Mouse (Mus musculus): ENCODE measurements at regions not wholly inside any gene's neighbourhood (a gene's known extent, or its start where the extent isn't known, plus 50 kb on each side); places are given as distances from the start of the nearest gene placed in this dataset.

DNA sequence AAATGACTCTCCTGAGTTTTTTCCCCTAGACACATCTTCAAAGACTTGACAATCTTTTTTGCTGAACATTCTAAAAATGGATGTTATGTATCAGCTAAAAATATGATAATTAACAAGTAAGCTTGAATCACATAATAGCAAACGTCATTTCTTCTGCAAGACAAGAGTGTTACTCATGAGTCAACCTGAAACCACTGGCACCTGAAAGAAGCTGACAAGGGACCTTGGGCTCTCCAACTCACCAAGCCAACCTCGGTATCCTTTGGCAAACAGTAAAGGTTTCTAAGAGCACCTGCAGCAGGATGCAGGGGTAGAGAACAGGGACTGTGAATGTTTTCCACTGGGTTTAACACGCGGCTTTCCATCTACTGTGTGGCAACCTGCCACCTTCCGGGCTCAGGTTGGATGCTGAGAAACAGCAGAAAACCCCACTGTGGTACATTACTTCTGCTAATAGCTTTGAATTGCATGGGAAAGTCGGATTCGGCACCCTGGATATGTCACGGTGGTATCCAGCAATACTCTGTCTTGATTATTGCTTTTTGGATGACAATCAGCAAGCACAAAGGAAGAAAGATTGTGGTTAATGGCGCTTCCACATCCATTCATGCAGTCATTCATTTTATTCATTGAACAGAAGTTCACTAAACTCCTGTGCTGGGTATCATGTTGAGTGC is 305.9 kb downstream of the Lpin1 start:
- H3K9ac ChIP-seq (replicated peaks; ENCODE audit: low read depth, low read length), result no peak overlapping the region
- H3K4me1 ChIP-seq (ENCODE audit: control insufficient read depth, insufficient read depth, low read length), result no peaks in the 10 kb centered on the region
- WGBS, result 78% methylated on average over 9 of the region's 9 CpGs
- no peak for ATAC-seq (ENCODE audit: low read depth)
- no peaks in the 10 kb centered on the region for H3K27me3 ChIP-seq (ENCODE audit: control insufficient read depth, insufficient read depth, low read length)
- no peaks in the 10 kb centered on the region for H3K36me3 ChIP-seq (ENCODE audit: control insufficient read depth, insufficient read depth, low read length)
- no peaks in the 10 kb centered on the region for H3K9me3 ChIP-seq (ENCODE audit: control insufficient read depth, low read length)
- no peak overlapping the region for H3K27ac ChIP-seq (ENCODE audit: low read depth, low read length)
- H3K4me2 ChIP-seq (ENCODE audit: low read depth, low read length), result no peak overlapping the region
- no peak overlapping the region for H3K4me3 ChIP-seq (ENCODE audit: low read depth, low read length)

DNA sequence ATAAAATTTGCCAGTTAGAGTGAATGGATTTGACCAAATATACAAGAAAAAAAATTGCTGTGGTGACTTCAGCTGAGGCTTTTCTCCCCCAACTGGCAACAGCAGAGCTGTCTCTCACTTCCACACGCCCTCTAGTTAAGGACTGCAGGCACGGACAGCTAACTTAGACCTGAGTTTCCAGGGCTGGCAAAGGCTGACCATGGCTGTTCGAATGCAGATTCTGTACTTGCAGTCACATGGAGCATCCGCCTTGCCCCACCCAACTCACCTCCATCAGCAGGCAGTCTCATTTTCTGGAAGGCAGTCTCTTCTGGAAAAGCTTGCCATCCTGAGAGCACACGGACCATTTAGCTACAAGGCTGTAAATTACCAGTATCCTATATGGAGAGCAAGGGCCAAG is 325.7 kb downstream of the Lpin1 start:
- no peak for ATAC-seq (ENCODE audit: low read depth)
- Histone ChIP-seq H3K9ac (replicated peaks; ENCODE audit: low read depth, low read length) (no peak overlapping the region), H3K4me2 (ENCODE audit: low read depth, low read length) (no peak overlapping the region), H3K27ac (ENCODE audit: low read depth, low read length) (no peak overlapping the region), H3K4me3 (ENCODE audit: low read depth, low read length) (no peak overlapping the region), H3K36me3 (ENCODE audit: control insufficient read depth, insufficient read depth, low read length) (no peaks in the 10 kb centered on the region), H3K27me3 (ENCODE audit: control insufficient read depth, insufficient read depth, low read length) (no peaks in the 10 kb centered on the region), H3K9me3 (ENCODE audit: control insufficient read depth, low read length) (no peaks in the 10 kb centered on the region), H3K4me1 (ENCODE audit: control insufficient read depth, insufficient read depth, low read length) (no peaks in the 10 kb centered on the region)
- 84% methylated on average over 5 of the region's 5 CpGs for WGBS

DNA sequence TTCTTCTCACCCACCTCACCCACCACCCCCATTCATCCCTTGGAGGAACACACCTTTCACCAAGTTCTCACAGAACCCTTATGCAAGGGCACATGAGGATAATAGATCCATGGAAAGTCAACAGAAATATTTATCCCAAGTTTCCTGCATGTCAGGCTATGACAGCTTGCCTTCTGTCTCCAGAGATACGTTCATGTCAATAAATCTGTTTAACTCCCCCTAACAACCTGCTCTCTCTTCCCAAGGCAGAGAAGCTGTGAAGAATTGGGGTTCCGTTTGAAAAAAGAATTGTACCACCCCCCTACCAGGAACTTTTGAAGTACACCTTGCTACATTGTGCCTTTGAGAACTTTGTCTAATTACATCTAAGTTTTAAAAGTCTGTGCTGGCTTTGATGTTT is 331.6 kb downstream of the Lpin1 start:
- Histone ChIP-seq H3K4me2 (ENCODE audit: low read depth, low read length) (no peak overlapping the region), H3K27ac (ENCODE audit: low read depth, low read length) (no peak overlapping the region), H3K9me3 (ENCODE audit: control insufficient read depth, low read length) (no peaks in the 10 kb centered on the region), H3K27me3 (ENCODE audit: control insufficient read depth, insufficient read depth, low read length) (no peaks in the 10 kb centered on the region), H3K9ac (replicated peaks; ENCODE audit: low read depth, low read length) (no peak overlapping the region), H3K36me3 (ENCODE audit: control insufficient read depth, insufficient read depth, low read length) (no peaks in the 10 kb centered on the region), H3K4me1 (ENCODE audit: control insufficient read depth, insufficient read depth, low read length) (no peaks in the 10 kb centered on the region), H3K4me3 (ENCODE audit: low read depth, low read length) (no peak overlapping the region)
- ATAC-seq (ENCODE audit: low read depth), result no peak
- 86% methylated on average over 2 of the region's 2 CpGs for WGBS

DNA sequence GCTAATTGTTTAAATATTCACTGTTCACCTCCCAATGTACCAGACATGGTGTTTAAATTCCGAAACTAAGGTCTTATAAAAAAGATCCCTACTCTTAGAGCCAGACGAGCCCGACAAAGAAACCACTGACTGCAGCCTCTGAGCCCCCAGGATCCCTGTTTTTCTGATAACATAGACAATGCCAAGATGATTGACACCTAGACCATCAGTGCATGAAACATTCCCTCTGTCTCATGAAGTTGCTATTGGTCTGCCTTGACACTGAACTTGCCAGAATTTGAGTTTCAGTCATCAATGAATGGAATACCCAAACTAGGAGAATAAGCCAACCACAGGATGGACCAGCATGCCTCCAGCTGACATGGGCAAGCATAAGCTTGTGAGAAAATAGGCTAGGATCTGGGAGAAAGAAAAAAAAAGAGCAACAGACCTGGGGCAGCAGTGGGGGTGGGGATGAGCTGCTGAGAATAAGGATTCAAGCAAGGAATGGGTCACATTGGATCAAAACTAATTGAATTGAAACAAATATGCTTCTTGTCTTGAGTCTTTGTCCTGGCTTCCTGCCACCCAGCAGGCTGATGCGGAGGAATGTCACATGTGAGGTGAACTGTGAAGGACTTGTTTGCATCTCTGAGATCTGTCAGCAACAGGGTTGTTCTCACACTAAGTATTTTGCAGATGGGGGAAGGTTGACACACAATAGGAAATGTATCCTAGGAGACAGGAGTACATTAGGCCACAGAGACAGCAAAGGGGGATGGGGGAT is 333.0 kb downstream of the Lpin1 start:
- Histone ChIP-seq H3K4me3 (ENCODE audit: low read depth, low read length) (no peak overlapping the region), H3K27ac (ENCODE audit: low read depth, low read length) (no peak overlapping the region), H3K36me3 (ENCODE audit: control insufficient read depth, insufficient read depth, low read length) (no peaks in the 10 kb centered on the region), H3K9ac (replicated peaks; ENCODE audit: low read depth, low read length) (no peak overlapping the region), H3K4me1 (ENCODE audit: control insufficient read depth, insufficient read depth, low read length) (no peaks in the 10 kb centered on the region), H3K9me3 (ENCODE audit: control insufficient read depth, low read length) (no peaks in the 10 kb centered on the region), H3K27me3 (ENCODE audit: control insufficient read depth, insufficient read depth, low read length) (no peaks in the 10 kb centered on the region), H3K4me2 (ENCODE audit: low read depth, low read length) (no peak overlapping the region)
- WGBS, result 63% methylated on average over 4 of the region's 4 CpGs
- ATAC-seq (ENCODE audit: low read depth), result no peak

DNA sequence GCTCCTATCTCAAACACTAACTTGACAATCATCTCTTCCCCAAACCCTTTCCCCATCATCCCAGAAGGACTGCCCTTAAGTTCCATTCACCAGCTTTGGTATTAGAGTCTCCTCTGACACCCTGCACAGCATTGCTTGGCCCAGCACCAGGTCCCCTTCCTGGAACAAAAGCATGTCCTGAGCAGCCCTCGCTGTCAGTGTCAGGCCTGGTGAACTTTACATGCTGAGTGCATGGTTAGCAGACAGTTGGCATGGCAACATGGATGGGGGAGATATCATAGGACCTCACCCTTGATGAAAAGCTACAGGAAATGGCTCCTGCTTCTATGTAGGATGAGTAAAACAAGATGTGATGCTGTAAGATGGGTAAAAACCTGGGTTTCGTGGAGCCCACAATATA is 333.6 kb downstream of the Lpin1 start:
- no peak overlapping the region for H3K4me3 ChIP-seq (ENCODE audit: low read depth, low read length)
- H3K27me3 ChIP-seq (ENCODE audit: control insufficient read depth, insufficient read depth, low read length), result no peaks in the 10 kb centered on the region
- H3K4me2 ChIP-seq (ENCODE audit: low read depth, low read length), result no peak overlapping the region
- ATAC-seq (ENCODE audit: low read depth), result no peak
- H3K4me1 ChIP-seq (ENCODE audit: control insufficient read depth, insufficient read depth, low read length), result no peaks in the 10 kb centered on the region
- H3K9me3 ChIP-seq (ENCODE audit: control insufficient read depth, low read length), result no peaks in the 10 kb centered on the region
- H3K9ac ChIP-seq (replicated peaks; ENCODE audit: low read depth, low read length), result no peak overlapping the region
- no peaks in the 10 kb centered on the region for H3K36me3 ChIP-seq (ENCODE audit: control insufficient read depth, insufficient read depth, low read length)
- WGBS, result 65% methylated on average over 2 of the region's 2 CpGs
- no peak overlapping the region for H3K27ac ChIP-seq (ENCODE audit: low read depth, low read length)

DNA sequence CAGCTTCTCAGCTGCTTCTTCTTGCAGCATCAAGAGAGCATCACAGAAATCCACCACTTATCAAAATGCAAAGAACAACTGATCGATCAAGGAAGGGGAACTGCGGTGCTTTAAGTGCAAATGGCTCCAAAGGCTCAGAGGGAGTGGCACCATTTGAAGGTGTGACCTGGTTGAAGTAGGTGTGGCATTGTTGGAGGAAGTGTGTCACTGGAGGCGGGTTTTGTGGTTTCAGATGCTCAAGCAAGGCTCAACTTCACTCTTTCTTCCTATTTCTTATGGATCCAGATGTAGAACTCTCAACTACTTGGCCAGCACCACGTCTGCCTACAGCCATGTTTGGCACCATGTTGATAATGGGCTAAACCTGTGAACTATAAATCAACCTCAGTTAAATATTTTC is 334.5 kb downstream of the Lpin1 start:
- H3K27ac ChIP-seq (ENCODE audit: low read depth, low read length), result no peak overlapping the region
- H3K4me2 ChIP-seq (ENCODE audit: low read depth, low read length), result no peak overlapping the region
- H3K9me3 ChIP-seq (ENCODE audit: control insufficient read depth, low read length), result no peaks in the 10 kb centered on the region
- H3K9ac ChIP-seq (replicated peaks; ENCODE audit: low read depth, low read length), result no peak overlapping the region
- H3K4me3 ChIP-seq (ENCODE audit: low read depth, low read length), result no peak overlapping the region
- H3K27me3 ChIP-seq (ENCODE audit: control insufficient read depth, insufficient read depth, low read length), result no peaks in the 10 kb centered on the region
- no peaks in the 10 kb centered on the region for H3K4me1 ChIP-seq (ENCODE audit: control insufficient read depth, insufficient read depth, low read length)
- WGBS, result 93% methylated on average over 4 of the region's 4 CpGs
- ATAC-seq (ENCODE audit: low read depth), result no peak
- no peaks in the 10 kb centered on the region for H3K36me3 ChIP-seq (ENCODE audit: control insufficient read depth, insufficient read depth, low read length)

DNA sequence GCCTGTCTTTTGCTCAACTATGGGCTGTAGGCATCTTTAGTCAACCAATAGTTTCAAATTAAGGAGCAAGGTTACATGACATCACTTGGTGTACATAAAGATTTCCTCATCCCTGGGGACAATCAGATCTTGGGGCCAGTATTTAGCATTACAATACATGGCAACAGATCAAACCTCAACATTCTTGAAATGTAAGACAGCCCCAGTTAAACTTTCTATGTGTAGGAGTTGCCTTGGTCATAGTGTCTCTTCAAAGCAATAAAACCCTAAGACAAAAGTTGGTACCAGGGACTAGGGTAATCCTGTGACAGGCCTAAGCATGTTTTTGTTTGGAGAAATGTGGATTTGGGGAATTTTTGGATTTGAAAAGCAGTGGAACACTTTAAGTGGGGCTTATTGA is 338.3 kb downstream of the Lpin1 start:
- H3K27ac ChIP-seq (ENCODE audit: low read depth, low read length), result no peak overlapping the region
- no peaks in the 10 kb centered on the region for H3K36me3 ChIP-seq (ENCODE audit: control insufficient read depth, insufficient read depth, low read length)
- H3K4me1 ChIP-seq (ENCODE audit: control insufficient read depth, insufficient read depth, low read length), result no peaks in the 10 kb centered on the region
- no peak overlapping the region for H3K4me3 ChIP-seq (ENCODE audit: low read depth, low read length)
- no peak for ATAC-seq (ENCODE audit: low read depth)
- H3K27me3 ChIP-seq (ENCODE audit: control insufficient read depth, insufficient read depth, low read length), result no peaks in the 10 kb centered on the region
- no peak overlapping the region for H3K9ac ChIP-seq (replicated peaks; ENCODE audit: low read depth, low read length)
- no peak overlapping the region for H3K4me2 ChIP-seq (ENCODE audit: low read depth, low read length)
- no peaks in the 10 kb centered on the region for H3K9me3 ChIP-seq (ENCODE audit: control insufficient read depth, low read length)

DNA sequence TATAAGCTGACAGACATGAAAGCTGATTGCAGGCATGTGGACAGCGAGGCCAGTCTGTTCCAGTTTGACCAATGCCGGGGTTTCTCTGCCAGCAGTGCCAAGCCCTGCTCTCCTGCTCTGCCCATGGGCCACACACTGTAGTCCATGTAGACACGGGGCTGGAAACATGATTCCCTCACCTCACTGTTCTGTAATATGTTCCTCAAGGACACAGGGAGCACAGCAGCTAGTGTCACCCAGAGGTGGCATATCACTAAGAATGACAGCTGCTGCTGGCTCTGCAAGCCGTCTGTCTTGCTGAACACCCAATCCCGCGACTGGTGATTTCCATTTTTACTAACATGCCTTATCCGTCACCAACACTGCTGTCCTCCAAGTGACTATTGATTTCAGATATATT is 339.9 kb downstream of the Lpin1 start:
- Histone ChIP-seq H3K4me2 (ENCODE audit: low read depth, low read length) (no peak overlapping the region), H3K9me3 (ENCODE audit: control insufficient read depth, low read length) (no peaks in the 10 kb centered on the region), H3K36me3 (ENCODE audit: control insufficient read depth, insufficient read depth, low read length) (no peaks in the 10 kb centered on the region), H3K27ac (ENCODE audit: low read depth, low read length) (no peak overlapping the region), H3K4me3 (ENCODE audit: low read depth, low read length) (no peak overlapping the region), H3K4me1 (ENCODE audit: control insufficient read depth, insufficient read depth, low read length) (no peaks in the 10 kb centered on the region), H3K27me3 (ENCODE audit: control insufficient read depth, insufficient read depth, low read length) (no peaks in the 10 kb centered on the region), H3K9ac (replicated peaks; ENCODE audit: low read depth, low read length) (no peak overlapping the region)
- WGBS, result 88% methylated on average over 7 of the region's 7 CpGs
- ATAC-seq (ENCODE audit: low read depth), result no peak

DNA sequence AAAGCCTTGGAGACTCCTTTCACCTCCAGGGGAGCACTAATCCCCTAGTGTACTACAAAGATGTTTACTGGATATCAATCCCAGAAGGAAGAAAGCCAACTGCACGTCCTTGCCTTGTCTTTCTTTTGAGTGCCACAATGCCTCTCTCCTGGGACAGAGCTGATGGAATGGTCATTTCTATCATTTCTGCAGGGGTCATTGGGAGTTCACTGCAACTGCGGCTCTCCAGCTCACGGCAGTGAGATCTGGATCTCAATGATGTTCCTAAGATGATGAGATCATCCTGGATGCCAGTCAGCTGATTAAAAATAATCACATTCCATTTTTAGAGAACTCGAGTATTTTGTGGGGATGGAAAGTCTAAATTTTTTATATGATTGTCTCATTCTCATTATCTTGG is 341.1 kb downstream of the Lpin1 start:
- H3K27me3 ChIP-seq (ENCODE audit: control insufficient read depth, insufficient read depth, low read length), result no peaks in the 10 kb centered on the region
- H3K9ac ChIP-seq (replicated peaks; ENCODE audit: low read depth, low read length), result no peak overlapping the region
- H3K4me3 ChIP-seq (ENCODE audit: low read depth, low read length), result no peak overlapping the region
- H3K4me1 ChIP-seq (ENCODE audit: control insufficient read depth, insufficient read depth, low read length), result no peaks in the 10 kb centered on the region
- no peaks in the 10 kb centered on the region for H3K36me3 ChIP-seq (ENCODE audit: control insufficient read depth, insufficient read depth, low read length)
- no peaks in the 10 kb centered on the region for H3K9me3 ChIP-seq (ENCODE audit: control insufficient read depth, low read length)
- no peak overlapping the region for H3K27ac ChIP-seq (ENCODE audit: low read depth, low read length)
- WGBS, result 79% methylated on average over 4 of the region's 4 CpGs
- no peak overlapping the region for H3K4me2 ChIP-seq (ENCODE audit: low read depth, low read length)
- no peak for ATAC-seq (ENCODE audit: low read depth)

All from neural tube, embryonic 14.5 days (tissue).